Mouse (Mus musculus): ENCODE data around the gene Nfia.

Nfia gene

GRCm38 (mm10) chr4:97911755-97912154 is 139.2 kb downstream of the Nfia start:
- DNase-seq (ENCODE audit: low spot score in 2 of 2): no peak

- no peak for DNase-seq (ENCODE audit: low spot score in 2 of 2)
These were observed 139.6 kb downstream of the Nfia start for GRCm38 (mm10) chr4:97912155-97912554.

- no peak for DNase-seq (ENCODE audit: low spot score in 2 of 2)
These were observed 140.0 kb downstream of the Nfia start for GRCm38 (mm10) chr4:97912560-97912959.

GRCm38 (mm10) chr4:97914348-97914747 is 141.8 kb downstream of the Nfia start:
- no peak for DNase-seq (ENCODE audit: low spot score in 2 of 2)

GRCm38 (mm10) chr4:97914761-97915160 is 142.2 kb downstream of the Nfia start:
- no peak for DNase-seq (ENCODE audit: low spot score in 2 of 2)

- no peak for DNase-seq (ENCODE audit: low spot score in 2 of 2)
These were observed 145.0 kb downstream of the Nfia start for GRCm38 (mm10) chr4:97917568-97917967.

GRCm38 (mm10) chr4:97918675-97919074 is 146.1 kb downstream of the Nfia start:
- DNase-seq (ENCODE audit: low spot score in 2 of 2): no peak

- DNase-seq (ENCODE audit: low spot score in 2 of 2): no peak
These were observed 147.2 kb downstream of the Nfia start for GRCm38 (mm10) chr4:97919773-97920172.

- DNase-seq (ENCODE audit: low spot score in 2 of 2): no peak
These were observed 147.9 kb downstream of the Nfia start for GRCm38 (mm10) chr4:97920287-97921079.

- DNase-seq (ENCODE audit: low spot score in 2 of 2): no peak
These were observed 149.1 kb downstream of the Nfia start for GRCm38 (mm10) chr4:97921682-97922081.

GRCm38 (mm10) chr4:97923248-97923647 is 150.7 kb downstream of the Nfia start:
- DNase-seq (ENCODE audit: low spot score in 2 of 2): no peak

GRCm38 (mm10) chr4:97923876-97924316 is 151.4 kb downstream of the Nfia start:
- DNase-seq (ENCODE audit: low spot score in 2 of 2): no peak

GRCm38 (mm10) chr4:97924414-97924813 is 151.9 kb downstream of the Nfia start:
- no peak for DNase-seq (ENCODE audit: low spot score in 2 of 2)

- no peak for DNase-seq (ENCODE audit: low spot score in 2 of 2)
These were observed 152.3 kb downstream of the Nfia start for GRCm38 (mm10) chr4:97924855-97925254.

- no peak for DNase-seq (ENCODE audit: low spot score in 2 of 2)
These were observed 153.1 kb downstream of the Nfia start for GRCm38 (mm10) chr4:97925644-97926043.

GRCm38 (mm10) chr4:97926607-97927308 is 154.2 kb downstream of the Nfia start:
- no peak for DNase-seq (ENCODE audit: low spot score in 2 of 2)

- no peak for DNase-seq (ENCODE audit: low spot score in 2 of 2)
These were observed 154.7 kb downstream of the Nfia start for GRCm38 (mm10) chr4:97927309-97927656.

GRCm38 (mm10) chr4:97936371-97936770 is 163.8 kb downstream of the Nfia start:
- DNase-seq (ENCODE audit: low spot score in 2 of 2): no peak

- DNase-seq (ENCODE audit: low spot score in 2 of 2): no peak
These were observed 164.4 kb downstream of the Nfia start for GRCm38 (mm10) chr4:97936912-97937311.

- DNase-seq (ENCODE audit: low spot score in 2 of 2): no peak
These were observed 167.0 kb downstream of the Nfia start for GRCm38 (mm10) chr4:97939492-97939891.

- no peak for DNase-seq (ENCODE audit: low spot score in 2 of 2)
These were observed 167.5 kb downstream of the Nfia start for GRCm38 (mm10) chr4:97939920-97940520.

GRCm38 (mm10) chr4:97941616-97942015 is 169.1 kb downstream of the Nfia start:
- no peak for DNase-seq (ENCODE audit: low spot score in 2 of 2)

GRCm38 (mm10) chr4:97944309-97944708 is 171.8 kb downstream of the Nfia start:
- no peak for DNase-seq (ENCODE audit: low spot score in 2 of 2)
